Mouse (Mus musculus) gastrocnemius, postnatal 14 days (tissue): ENCODE measurements around the gene Alg9. TPM values are rescaled to one million over a fixed set of nuclear protein-coding genes. Genes with fewer than 3 reads are reported as not detected.

Source experiments
- DNase-seq: peaks from one replicate; pipeline ENCODE4 v3.0.0; 2021; ENCODE audit warnings: mixed read lengths
- intact Hi-C: fragments of 180-260 bp; cut with DNase I; formaldehyde crosslinking; loops from one replicate; pipeline ENCODE4 v1.15.1; 2025; ENCODE audit warnings: low total_unique reads
- total RNA-seq, 2 experiments: library from RNA; stranded (reverse); gene quantifications; 2 replicates each; pipeline ENCODE4 v1.2.3; 2021

Gene Alg9
- total RNA-seq, 2 experiments from 2014 or later, result 7.1 to 8.6 TPM

DNA sequence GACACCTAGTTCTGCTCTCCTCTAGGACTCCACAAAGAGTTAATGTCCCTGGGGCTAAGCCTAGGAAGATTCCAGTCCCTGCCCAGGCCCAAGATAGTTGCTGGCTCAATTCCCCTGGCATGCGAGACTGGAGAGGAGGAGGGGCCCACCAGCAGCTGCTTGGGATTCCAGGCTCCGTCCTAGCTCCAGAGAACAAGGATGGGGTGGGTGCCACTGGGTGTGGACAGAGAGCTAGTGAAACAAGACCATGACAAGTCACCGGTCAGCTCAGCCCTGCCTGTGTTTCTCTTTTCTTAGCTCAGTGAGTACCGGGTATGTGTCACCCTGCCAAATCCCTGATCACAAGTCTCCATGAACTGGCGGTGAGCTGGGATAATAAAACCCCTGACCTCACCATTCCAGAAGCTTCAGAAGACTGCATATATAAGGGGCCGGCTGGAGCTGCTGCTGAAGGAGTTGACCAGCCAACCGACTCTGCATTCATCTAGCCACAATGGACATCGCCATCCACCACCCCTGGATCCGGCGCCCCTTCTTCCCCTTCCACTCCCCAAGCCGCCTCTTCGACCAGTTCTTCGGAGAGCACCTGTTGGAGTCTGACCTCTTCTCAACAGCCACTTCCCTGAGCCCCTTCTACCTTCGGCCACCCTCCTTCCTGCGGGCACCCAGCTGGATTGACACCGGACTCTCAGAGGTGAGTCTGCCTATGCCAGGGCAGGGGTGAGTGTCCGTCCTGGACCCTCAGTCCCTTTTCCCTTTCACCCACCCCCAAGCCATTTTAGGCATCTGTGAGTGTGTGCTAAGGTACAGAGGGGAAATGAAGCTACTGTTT, 21.8 kb upstream of the Alg9 start:
- peak; percentile 96 for DNase-seq
- intact Hi-C loops, result no loop called here

GRCm38 (mm10) chr9:50753947-50754346, 20.9 kb upstream of the Alg9 start:
- intact Hi-C loops, result no loop called here
- no peak for DNase-seq

- no peak for DNase-seq
- intact Hi-C loops, result no loop called here
These were observed 18.1 kb upstream of the Alg9 start for GRCm38 (mm10) chr9:50756711-50757110.

DNA sequence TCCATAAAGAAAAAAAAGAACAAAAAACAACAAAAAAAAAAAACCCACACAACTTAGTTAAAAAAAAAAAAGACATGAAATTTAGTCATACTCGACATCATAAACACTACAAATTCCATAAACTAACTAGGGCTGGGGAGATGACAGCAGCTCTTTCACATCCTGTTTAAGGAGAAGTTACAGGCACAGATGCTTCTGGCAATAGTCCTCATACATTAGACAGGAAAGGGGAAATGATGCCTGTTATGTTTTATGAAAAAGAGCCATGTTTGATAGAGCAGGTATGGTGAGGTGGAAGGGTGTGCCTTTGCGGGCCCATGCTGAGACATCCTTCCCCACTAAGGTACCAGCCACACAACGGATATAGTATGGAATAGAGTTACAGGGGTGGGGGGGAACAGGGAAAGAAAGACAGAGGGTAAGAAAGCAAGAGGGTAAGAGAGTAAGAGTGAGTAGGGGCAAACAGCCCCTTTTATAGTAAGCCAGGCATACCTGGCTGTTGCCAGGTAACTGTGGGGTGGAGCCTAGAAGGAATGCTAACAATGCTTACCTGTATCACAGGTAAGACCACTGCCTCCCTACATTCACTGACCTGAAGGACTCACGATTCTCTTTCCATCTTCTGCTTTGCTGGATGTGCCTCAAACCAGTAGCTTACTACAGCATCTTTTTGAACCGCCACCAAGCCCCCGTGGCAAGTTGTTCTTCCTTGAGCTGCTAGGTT, 13.1 kb upstream of the Alg9 start:
- DNase-seq, result no peak
- intact Hi-C loops, result loop anchor here (10.0 kb wide), 1 partner anchor 47 kb away; no protein-coding TSS in a partner anchor

GRCm38 (mm10) chr9:50763331-50763730, 11.5 kb upstream of the Alg9 start:
- intact Hi-C loops, result loop anchor here (10.0 kb wide), 1 partner anchor 49 kb away; no protein-coding TSS in a partner anchor
- no peak for DNase-seq

GRCm38 (mm10) chr9:50767531-50768106, 7.2 kb upstream of the Alg9 start:
- no peak for DNase-seq
- intact Hi-C loops, result loop anchor here (10.0 kb wide), 1 partner anchor 53 kb away; no protein-coding TSS in a partner anchor

DNA sequence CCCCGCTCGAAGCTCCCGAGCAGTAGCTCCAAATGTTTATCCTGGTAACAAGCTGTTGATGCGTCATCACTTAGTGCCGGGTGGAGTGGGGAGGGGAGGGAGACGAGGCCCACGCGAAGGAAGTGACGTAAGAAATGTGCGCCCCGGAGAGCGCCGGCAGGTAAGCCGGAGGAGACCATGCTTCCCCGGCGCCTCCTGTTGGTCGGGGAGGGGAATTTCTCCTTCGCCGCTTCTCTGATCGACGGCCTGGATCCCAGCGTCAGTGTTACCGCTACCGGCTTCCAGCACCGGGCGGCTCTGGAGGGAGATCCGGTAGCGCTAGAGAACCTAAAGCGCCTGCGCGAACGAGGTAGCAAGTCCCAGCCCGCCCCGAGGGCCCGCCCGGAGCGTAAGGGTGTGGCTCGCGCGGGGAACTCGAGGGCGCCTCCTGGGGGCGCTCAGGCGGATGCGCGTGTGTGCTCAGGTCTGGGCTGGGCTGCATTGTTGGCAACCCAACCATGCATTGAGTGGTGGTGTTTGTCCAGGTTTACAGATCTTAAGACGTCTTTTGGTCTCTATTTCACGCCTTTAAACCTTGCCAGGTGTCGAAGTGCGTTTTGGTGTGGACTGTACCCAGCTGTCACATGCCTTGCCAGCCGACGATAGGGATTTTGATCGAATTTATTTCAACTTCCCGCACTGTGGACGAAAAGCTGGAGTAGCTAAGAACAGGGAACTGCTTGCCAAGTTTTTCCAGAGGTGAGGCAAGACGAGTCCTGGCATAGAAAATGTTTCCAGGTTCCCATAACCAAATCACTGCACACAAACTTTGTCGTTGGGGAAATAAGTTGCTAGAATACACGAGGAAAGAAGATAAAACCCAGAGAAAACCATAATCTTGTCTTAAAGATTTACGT, 6.5 kb upstream of the Alg9 start, which contains the start of gene Fdxacb1:
Gene Fdxacb1, plus strand, starts transcription at position 130 of the 896 bp plus-strand sequence.
- DNase-seq, result peak; percentile 97
- intact Hi-C loops, result loop anchor here (10.0 kb wide), 1 partner anchor 54 kb away; no protein-coding TSS in a partner anchor

DNA sequence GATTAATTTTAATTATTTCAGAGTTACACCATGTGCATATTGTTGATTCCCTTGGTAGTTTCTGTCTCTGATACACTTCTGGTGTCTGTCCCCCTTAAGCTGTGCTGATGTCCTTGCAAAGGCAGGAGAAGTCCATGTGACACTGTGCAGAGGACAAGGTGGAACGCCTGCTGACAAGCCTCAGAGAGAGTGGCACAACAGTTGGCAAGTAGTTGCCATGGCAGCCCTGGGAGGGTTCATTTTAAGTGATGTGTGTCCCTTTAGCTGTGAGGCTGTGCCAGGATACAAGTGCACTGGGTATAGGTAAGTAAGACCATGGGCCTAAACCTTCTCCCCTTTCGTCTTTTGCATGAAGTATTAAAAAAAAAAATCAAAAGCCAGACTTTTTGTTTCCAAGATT, 4.8 kb upstream of the Alg9 start:
- intact Hi-C loops, result no loop called here
- no peak for DNase-seq

GRCm38 (mm10) chr9:50774026-50774462, 775 bp upstream of the Alg9 start:
- intact Hi-C loops, result no loop called here
- no peak for DNase-seq

- no peak for DNase-seq
- intact Hi-C loops, result no loop called here
These were observed 875 bp downstream of the Alg9 start for GRCm38 (mm10) chr9:50775662-50776126.

GRCm38 (mm10) chr9:50776162-50776760, 1.4 kb downstream of the Alg9 start:
- intact Hi-C loops, result no loop called here
- DNase-seq, result no peak

DNA sequence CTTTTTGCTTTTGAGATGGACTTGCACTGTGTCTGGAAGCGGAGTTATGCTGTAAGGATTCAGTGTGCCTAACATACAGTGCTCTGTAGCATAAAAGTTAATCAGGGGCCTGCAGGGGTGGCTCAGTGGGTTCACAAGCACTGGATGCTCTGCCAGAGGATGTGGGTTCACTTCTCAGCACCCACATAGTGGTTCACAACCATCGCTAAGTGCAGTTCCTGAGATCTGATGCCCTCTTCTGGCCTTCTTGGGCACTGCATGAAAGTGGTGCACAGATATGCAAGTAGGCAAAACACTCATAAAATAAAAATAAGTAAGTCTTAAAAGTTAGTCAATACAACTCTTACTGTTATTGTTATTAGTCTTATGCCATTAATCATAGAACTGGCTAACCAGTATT, 7.3 kb downstream of the Alg9 start:
- DNase-seq, result no peak
- intact Hi-C loops, result no loop called here

GRCm38 (mm10) chr9:50795266-50795665, 20.4 kb downstream of the Alg9 start:
- DNase-seq, result no peak
- intact Hi-C loops, result loop anchor here (10.0 kb wide), 1 partner anchor 360 kb away; no protein-coding TSS in a partner anchor

GRCm38 (mm10) chr9:50796776-50797175, 22.0 kb downstream of the Alg9 start:
- no peak for DNase-seq
- intact Hi-C loops, result loop anchor here (10.0 kb wide), 1 partner anchor 358 kb away; no protein-coding TSS in a partner anchor

- intact Hi-C loops, result loop anchor here (10.0 kb wide), 1 partner anchor 357 kb away; no protein-coding TSS in a partner anchor
- DNase-seq, result no peak
These were observed 22.8 kb downstream of the Alg9 start for GRCm38 (mm10) chr9:50797641-50798040.

GRCm38 (mm10) chr9:50798368-50798767, 23.5 kb downstream of the Alg9 start:
- no peak for DNase-seq
- intact Hi-C loops, result loop anchor here (10.0 kb wide), 1 partner anchor 356 kb away; no protein-coding TSS in a partner anchor

GRCm38 (mm10) chr9:50800985-50801384, 26.2 kb downstream of the Alg9 start:
- intact Hi-C loops, result no loop called here
- peak; percentile 27 for DNase-seq

GRCm38 (mm10) chr9:50803055-50803671, 28.3 kb downstream of the Alg9 start:
- intact Hi-C loops, result no loop called here
- DNase-seq, result no peak
